Mouse (Mus musculus) megakaryocyte, embryonic 14.5 days (primary cell): ENCODE results near the gene Repin1.

Source experiments
- FLI1 ChIP-seq: IDR thresholded peaks from 2 replicates; pipeline ENCODE4 v1.6.1; 2012; ENCODE audit warnings: low read length, inconsistent platforms, mixed read lengths
- GATA1 ChIP-seq: IDR thresholded peaks from 3 replicates; pipeline ENCODE4 v1.6.1; 2012; ENCODE audit warnings: mixed read lengths, low read length, inconsistent platforms, borderline replicate concordance

DNA sequence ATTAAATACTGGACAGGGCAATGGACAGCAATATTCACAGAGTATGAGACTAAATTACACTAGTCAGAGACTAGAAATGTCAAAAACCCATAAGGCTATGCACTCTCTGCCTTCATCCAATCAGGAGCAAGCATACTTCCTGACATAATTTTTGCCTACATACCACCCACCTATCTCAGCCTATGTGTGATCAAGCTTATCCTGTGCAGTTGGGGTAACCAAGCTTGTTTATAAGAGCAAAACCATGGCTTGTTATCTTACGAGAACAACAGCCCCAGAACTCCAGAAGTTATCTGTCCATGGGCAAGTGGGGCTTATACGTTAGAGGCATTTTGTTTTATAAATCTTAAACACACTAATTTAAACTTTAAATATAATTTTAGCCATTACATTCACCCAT lies 41.4 kb downstream of the Repin1 start:
- no peak for TF ChIP-seq GATA1
- TF ChIP-seq FLI1, result no peak
